Mouse (Mus musculus) cortical plate, adult 2 months (tissue): Measurements from ENCODE around the gene Bivm. TPM values are rescaled to one million over a fixed set of nuclear protein-coding genes. Genes with fewer than 3 reads are reported as not detected.
A peak's percentile ranks its signal among the peaks of the same experiment; 100 is the strongest.

Experiments used
- H3K27ac ChIP-seq: fragments of 200-500 bp; 2 replicates; pipeline ENCODE4 v1.5.1; 2012; ENCODE audit warnings: low read length, control low read depth, inconsistent platforms; ENCODE audit not compliant: insufficient read depth
- H3K4me1 ChIP-seq: fragments of 200-500 bp; 2 replicates; pipeline ENCODE4 v1.6.1; 2011; ENCODE audit warnings: low read length; ENCODE audit not compliant: control insufficient read depth, insufficient read depth
- H3K4me3 ChIP-seq: fragments of 200-500 bp; 2 replicates; pipeline ENCODE4 v1.5.1; 2011; ENCODE audit warnings: mild to moderate bottlenecking, low read length, control low read depth; ENCODE audit not compliant: insufficient read depth
- CTCF ChIP-seq: fragments of 200-500 bp; IDR thresholded peaks from 2 replicates; pipeline ENCODE4 v1.5.1; 2011; ENCODE audit warnings: mild to moderate bottlenecking, control low read depth, low read length; ENCODE audit not compliant: insufficient read depth; ENCODE audit errors: extremely low read depth
- POLR2A ChIP-seq: fragments of 200-500 bp; IDR thresholded peaks from 2 replicates; pipeline ENCODE4 v1.6.1; 2011; ENCODE audit warnings: mild to moderate bottlenecking, low read length, control low read depth; ENCODE audit not compliant: insufficient read depth; ENCODE audit errors: extremely low read depth
- polyA plus RNA-seq: library from polyadenylated mRNA; depleted of rRNA; stranded (reverse); fragments of >200 nt; gene quantifications from 2 replicates; pipeline ENCODE4 v1.2.3, GENCODE M21; 2012; rRNA removed

Bivm gene
- polyA plus RNA-seq, 1 experiment: 11.8 TPM

GRCm38 (mm10) chr1:44162389-44162788, 43.6 kb downstream of the Bivm start:
- Histone ChIP-seq H3K4me1 (no peaks in the 10 kb centered on the region), H3K27ac (no peak overlapping the region), H3K4me3 (no peak overlapping the region)
- TF ChIP-seq CTCF (no peak), POLR2A (no peak)

DNA sequence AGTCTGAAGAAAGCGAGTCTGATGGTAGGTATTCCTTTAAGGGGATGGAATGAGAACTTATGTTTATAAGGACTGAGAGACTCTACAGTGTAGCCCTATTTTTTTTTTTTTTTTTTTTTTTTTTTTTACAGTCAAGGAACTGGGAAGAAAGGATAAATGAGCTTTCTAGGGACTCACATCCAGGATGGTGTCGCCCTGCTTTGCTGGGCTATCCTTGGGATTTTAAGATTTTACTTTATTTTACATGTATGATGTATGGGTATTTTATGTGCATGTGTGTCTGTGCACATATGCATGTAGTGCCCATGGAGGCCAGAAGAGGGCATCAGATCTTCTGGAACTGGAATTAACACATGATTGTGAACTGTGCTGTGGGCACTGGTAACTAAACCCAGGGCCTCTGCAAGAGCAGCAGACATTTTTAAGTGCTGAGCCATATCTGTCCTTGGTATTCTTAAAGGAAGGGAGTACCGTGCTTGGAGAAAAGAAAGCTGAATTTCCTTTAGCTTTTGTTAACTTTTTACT, 49.2 kb downstream of the Bivm start:
- H3K4me3 ChIP-seq: no peak overlapping the region
- H3K27ac ChIP-seq: no peak overlapping the region
- H3K4me1 ChIP-seq: no peaks in the 10 kb centered on the region
- TF ChIP-seq POLR2A: no peak
- TF ChIP-seq CTCF: 0 out of 2 replicates have a peak, but pooled peaks have one; percentile 2

- Histone ChIP-seq H3K27ac (no peak overlapping the region), H3K4me1 (no peaks in the 10 kb centered on the region), H3K4me3 (no peak overlapping the region)
- TF ChIP-seq CTCF (no peak), POLR2A (no peak)
These were observed 53.9 kb downstream of the Bivm start for GRCm38 (mm10) chr1:44172656-44173055.

DNA sequence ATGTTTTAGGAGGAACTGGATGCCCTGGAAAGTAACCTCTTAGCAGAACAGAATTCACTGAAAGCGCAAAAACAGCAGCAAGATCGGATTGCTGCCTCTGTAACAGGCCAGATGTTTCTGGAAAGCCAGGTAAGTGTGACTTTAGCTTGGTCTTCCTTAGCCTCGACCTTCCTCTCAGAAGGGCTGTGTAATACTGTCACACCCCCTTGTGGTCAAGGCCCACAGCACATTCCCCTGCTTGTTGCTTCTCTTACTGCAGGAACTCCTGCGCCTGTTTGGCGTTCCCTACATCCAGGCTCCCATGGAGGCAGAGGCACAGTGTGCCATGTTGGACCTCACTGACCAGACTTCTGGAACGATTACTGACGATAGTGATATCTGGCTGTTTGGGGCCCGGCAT, 55.1 kb downstream of the Bivm start:
- TF ChIP-seq POLR2A (no peak), CTCF (no peak)
- no peak overlapping the region for H3K27ac ChIP-seq
- H3K4me3 ChIP-seq: no peak overlapping the region
- H3K4me1 ChIP-seq: no peaks in the 10 kb centered on the region

- no peak for TF ChIP-seq CTCF
- no peak for TF ChIP-seq POLR2A
- no peaks in the 10 kb centered on the region for H3K4me1 ChIP-seq
- no peak overlapping the region for H3K4me3 ChIP-seq
- H3K27ac ChIP-seq: no peak overlapping the region
These were observed 59.3 kb downstream of the Bivm start for GRCm38 (mm10) chr1:44178086-44178485.

DNA sequence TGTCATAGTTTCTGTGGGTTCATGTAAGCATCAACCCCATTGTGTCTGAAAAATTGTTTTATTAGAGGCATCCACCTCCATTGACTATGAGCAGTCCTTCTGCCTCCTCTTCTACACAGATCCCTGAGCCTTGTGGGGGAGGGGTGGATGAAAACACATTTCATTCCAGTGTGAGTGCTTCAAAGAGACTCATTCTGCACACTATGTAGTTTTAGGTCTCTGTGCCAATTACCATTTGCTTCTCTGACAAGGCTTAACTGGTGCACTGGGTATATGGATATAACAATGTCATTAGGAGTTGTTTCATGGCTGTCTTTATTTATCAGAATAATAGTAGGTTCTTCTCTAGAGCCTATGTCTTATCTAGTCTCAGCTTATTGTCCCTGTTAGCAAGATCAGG, 67.6 kb downstream of the Bivm start:
- TF ChIP-seq POLR2A: no peak
- no peak for TF ChIP-seq CTCF
- Histone ChIP-seq H3K27ac (no peak overlapping the region), H3K4me1 (no peaks in the 10 kb centered on the region), H3K4me3 (no peak overlapping the region)

Other genes with a start within 250 kb of the Bivm start
- gene Tpp2, start 185.3 kb upstream of the Bivm start, polyA plus RNA-seq: 25.8 and 25.9 TPM in 2 replicates
- 0.02 and 0.08 TPM in 2 replicates for gene Mettl21c, start 98.9 kb upstream of the Bivm start, polyA plus RNA-seq
- not detected in 2 replicates for gene Gm8251, start 57.0 kb upstream of the Bivm start, polyA plus RNA-seq
- gene Tex30, start 16.5 kb upstream of the Bivm start, polyA plus RNA-seq: 6.5 and 6.6 TPM in 2 replicates
- gene Kdelc1, start 149 bp upstream of the Bivm start, polyA plus RNA-seq: 13.8 and 14.8 TPM in 2 replicates
- gene Ercc5, start 28.8 kb downstream of the Bivm start, polyA plus RNA-seq: 18.7 and 20.2 TPM in 2 replicates
- 0.08 TPM in 1 of 2 replicates, not detected in the other for gene Mettl21e, start 100.0 kb downstream of the Bivm start, polyA plus RNA-seq